Mouse (Mus musculus) E14TG2a.4 (cell line): ENCODE measurements around the gene Cgref1.
A peak's percentile ranks its signal among the peaks of the same experiment; 100 is the strongest.

Experiments used
- H3K27me3 ChIP-seq: 2 replicates; pipeline ENCODE4 v1.6.1; 2014; ENCODE audit warnings: low read length, control low read depth; ENCODE audit not compliant: insufficient read depth
- H3K36me3 ChIP-seq: 2 replicates; pipeline ENCODE4 v1.6.1; 2014; ENCODE audit warnings: low read length, control low read depth; ENCODE audit not compliant: insufficient read depth
- H3K4me1 ChIP-seq: replicated peaks from 2 replicates; pipeline ENCODE4 v1.6.1; 2014; ENCODE audit warnings: low read depth, low read length, control low read depth
- H3K4me3 ChIP-seq: replicated peaks from 2 replicates; pipeline ENCODE4 v1.5.1; 2014; ENCODE audit warnings: mild to moderate bottlenecking, low read length
- H3K9me3 ChIP-seq: 2 replicates; pipeline ENCODE4 v1.6.1; 2014; ENCODE audit warnings: low read length, control low read depth
- CTCF ChIP-seq: conservative IDR thresholded peaks from 2 replicates; pipeline ENCODE4 v1.5.1; 2014; ENCODE audit warnings: low read length
- NANOG ChIP-seq: IDR thresholded peaks from 2 replicates; pipeline ENCODE4 v1.6.1; 2014; ENCODE audit warnings: borderline replicate concordance, low read length, mixed read lengths
- POU5F1 ChIP-seq: IDR thresholded peaks from 2 replicates; pipeline ENCODE4 v1.6.1; 2014; ENCODE audit warnings: low read length, borderline replicate concordance

Gene Cgref1

DNA sequence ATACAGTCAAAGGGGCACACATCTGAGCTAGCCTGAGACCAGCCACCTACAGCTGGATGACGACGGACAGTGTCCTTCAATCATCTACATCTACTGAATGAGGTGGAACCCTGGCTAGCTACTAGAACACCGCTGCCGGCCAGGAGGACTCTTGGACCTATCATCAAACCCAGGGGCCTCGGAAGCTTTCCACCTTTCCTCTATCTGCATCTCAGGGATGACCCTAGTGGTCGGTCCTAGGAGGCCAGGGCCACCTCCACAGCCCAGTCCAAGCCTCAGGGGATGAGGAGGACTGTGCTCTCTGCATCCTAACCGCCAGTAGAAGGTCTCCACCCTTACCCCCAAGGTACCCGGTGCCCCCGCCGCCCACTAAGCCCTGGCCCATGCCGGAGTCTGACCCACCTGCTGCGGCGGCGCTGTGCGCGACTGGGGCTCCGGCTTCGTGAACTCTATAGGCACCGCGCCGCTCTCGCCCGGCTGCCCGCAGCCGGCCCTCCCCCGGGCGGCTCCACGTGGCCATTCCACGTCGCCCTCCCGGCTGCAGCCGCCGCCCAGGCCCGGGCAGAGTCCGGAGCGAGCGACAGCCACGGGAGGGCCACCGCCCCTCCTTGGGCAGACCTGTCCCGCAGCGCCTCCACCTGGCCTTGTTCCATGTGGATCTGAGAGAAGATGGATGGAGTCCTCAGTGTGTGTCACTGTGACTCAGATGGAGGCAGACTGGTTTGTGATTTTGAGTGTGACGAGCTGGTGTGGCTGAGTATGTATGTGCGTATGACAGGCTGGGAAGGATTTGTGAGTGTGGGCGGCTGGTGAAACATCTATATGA lies at the start of gene Cgref1:
Cgref1 (minus strand) TSS at position 636 of the 826 bp plus-strand sequence.
- Histone ChIP-seq H3K4me3 (peak within 1 kb of the TSS; percentile 83), H3K9me3 (no peaks in the 10 kb centered on the region), H3K36me3 (no peaks in the 10 kb centered on the region), H3K4me1 (peaks cover 21% of the 10 kb centered on the region), H3K27me3 (peaks cover 34% of the 10 kb centered on the region)
- no peak for TF ChIP-seq NANOG
- TF ChIP-seq POU5F1: no peak
- no peak for TF ChIP-seq CTCF

- no peak for TF ChIP-seq CTCF
- TF ChIP-seq POU5F1: no peak
- TF ChIP-seq NANOG: no peak
- no peak overlapping the region for H3K4me3 ChIP-seq
- no peaks in the 10 kb centered on the region for H3K27me3 ChIP-seq
- no peaks in the 10 kb centered on the region for H3K36me3 ChIP-seq
- no peaks in the 10 kb centered on the region for H3K9me3 ChIP-seq
- H3K4me1 ChIP-seq: 0 out of 2 replicates have a peak, but pooled peaks cover 2% of the 10 kb centered on the region
Observed at GRCm38 (mm10) chr5:30994074-30994473, 48.7 kb upstream of the Cgref1 start.

- no peaks in the 10 kb centered on the region for H3K27me3 ChIP-seq
- H3K36me3 ChIP-seq: no peaks in the 10 kb centered on the region
- TF ChIP-seq CTCF: no peak
- TF ChIP-seq POU5F1: no peak
- TF ChIP-seq NANOG: no peak
- H3K4me3 ChIP-seq: no peak overlapping the region
- 0 out of 2 replicates have a peak, but pooled peaks cover 1% of the 10 kb centered on the region for H3K4me1 ChIP-seq
- no peaks in the 10 kb centered on the region for H3K9me3 ChIP-seq
Observed at GRCm38 (mm10) chr5:30992980-30993676, 47.7 kb upstream of the Cgref1 start.

DNA sequence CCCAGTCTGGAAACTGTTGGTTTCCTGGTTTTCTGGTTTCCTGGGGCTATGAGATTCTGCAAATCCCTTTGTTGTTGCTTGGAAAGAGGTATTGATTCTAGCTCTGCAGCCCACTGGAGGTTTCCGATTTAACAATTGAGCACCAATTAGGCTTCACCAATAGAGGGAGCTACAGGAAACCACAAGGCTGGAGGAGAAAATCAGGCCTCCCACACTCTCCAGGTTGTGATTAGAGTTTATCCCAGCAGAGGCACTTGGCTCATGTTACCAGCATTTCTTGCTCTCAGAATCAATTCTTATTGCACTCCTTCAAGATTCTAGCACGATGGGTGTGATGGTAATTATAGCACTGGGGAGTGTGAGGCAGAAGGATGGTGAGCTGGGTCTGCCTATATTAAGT lies 37.0 kb upstream of the Cgref1 start:
- H3K4me1 ChIP-seq: no peaks in the 10 kb centered on the region
- H3K9me3 ChIP-seq: no peaks in the 10 kb centered on the region
- no peaks in the 10 kb centered on the region for H3K27me3 ChIP-seq
- no peak overlapping the region for H3K4me3 ChIP-seq
- TF ChIP-seq CTCF: peak; percentile 83
- no peak for TF ChIP-seq POU5F1
- H3K36me3 ChIP-seq: no peaks in the 10 kb centered on the region

GRCm38 (mm10) chr5:30974870-30975656 lies 29.7 kb upstream of the Cgref1 start:
- Histone ChIP-seq H3K4me3 (no peak overlapping the region), H3K4me1 (peaks cover 10% of the 10 kb centered on the region), H3K9me3 (no peaks in the 10 kb centered on the region), H3K27me3 (peaks cover 24% of the 10 kb centered on the region), H3K36me3 (no peaks in the 10 kb centered on the region)
- TF ChIP-seq NANOG (no peak), POU5F1 (no peak), CTCF (no peak)

GRCm38 (mm10) chr5:30969440-30969839 lies 24.0 kb upstream of the Cgref1 start:
- H3K36me3 ChIP-seq: no peaks in the 10 kb centered on the region
- H3K9me3 ChIP-seq: peaks cover 7% of the 10 kb centered on the region
- peaks cover 20% of the 10 kb centered on the region for H3K4me1 ChIP-seq
- no peak for TF ChIP-seq CTCF
- no peak for TF ChIP-seq POU5F1
- no peak for TF ChIP-seq NANOG
- H3K4me3 ChIP-seq: no peak overlapping the region
- peaks cover 47% of the 10 kb centered on the region for H3K27me3 ChIP-seq

DNA sequence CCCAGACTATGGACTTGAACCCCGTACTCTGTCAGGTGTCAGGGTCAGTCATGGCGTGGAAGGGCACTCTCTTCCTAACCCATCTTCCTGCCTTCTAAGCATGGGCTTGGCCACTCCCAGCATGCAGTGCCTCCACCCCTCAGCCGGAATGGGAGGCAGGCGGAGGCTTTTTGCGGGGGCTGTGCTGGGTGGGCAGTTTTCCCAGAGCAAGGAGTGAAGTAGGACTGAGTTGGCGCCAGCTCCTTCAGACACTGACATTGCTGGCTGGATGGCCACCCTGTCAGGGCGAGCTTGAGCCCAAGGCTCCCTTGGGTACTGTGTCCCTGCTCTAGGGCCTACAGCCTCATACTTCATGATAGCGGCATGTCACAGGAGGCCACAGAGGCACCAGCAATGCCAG lies 23.0 kb upstream of the Cgref1 start, which contains the start of gene Tcf23:
Tcf23 (plus strand) TSS at position 247 of the 400 bp plus-strand sequence.
- H3K9me3 ChIP-seq: peaks cover 7% of the 10 kb centered on the region
- no peak within 1 kb of the TSS for H3K4me3 ChIP-seq
- TF ChIP-seq NANOG (no peak), CTCF (no peak), POU5F1 (no peak)
- peaks cover 48% of the 10 kb centered on the region for H3K27me3 ChIP-seq
- H3K36me3 ChIP-seq: no peaks in the 10 kb centered on the region
- peaks cover 20% of the 10 kb centered on the region for H3K4me1 ChIP-seq

DNA sequence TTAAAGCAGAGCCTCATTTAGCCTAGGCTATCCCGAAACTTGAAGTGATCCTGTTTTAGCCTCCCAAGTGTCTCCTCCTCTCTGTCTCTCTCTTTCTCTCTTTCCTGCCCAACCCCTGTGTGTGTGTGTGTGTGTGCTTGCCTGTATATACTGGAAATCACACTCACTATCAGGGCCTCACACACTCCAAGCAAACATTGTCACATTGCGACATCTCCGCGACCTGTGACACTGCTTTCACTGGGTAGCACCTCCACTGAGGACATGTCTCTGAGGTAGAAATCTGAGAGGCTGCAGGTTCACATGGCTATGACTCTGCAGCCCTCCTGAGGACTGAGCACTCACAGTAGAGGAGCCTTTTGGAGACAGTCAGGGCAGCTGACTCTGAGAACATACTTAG lies 20.8 kb upstream of the Cgref1 start:
- Histone ChIP-seq H3K4me3 (no peak overlapping the region), H3K4me1 (peaks cover 20% of the 10 kb centered on the region), H3K36me3 (no peaks in the 10 kb centered on the region), H3K27me3 (peaks cover 38% of the 10 kb centered on the region), H3K9me3 (peaks cover 7% of the 10 kb centered on the region)
- TF ChIP-seq NANOG (no peak), POU5F1 (no peak), CTCF (no peak)
